Comparison of ENCODE assay signal across 23 mouse cellular contexts in genomic region chr11:86516620-86517019, GRCm38 (mm10).
"Had no signal": no experiment of that assay in that cellular context is flagged by ENCODE, and none has a peak within 500 bp of the region (broad histone marks: within the 10 kb centered on the region; RNA-seq: fewer than 3 reads in every experiment).

No protein-coding gene starts in this region.

- H3K9ac ChIP-seq: kidney, embryonic 15.5 days; limb, embryonic 13.5 days; liver, embryonic 12.5 days; liver, embryonic 15.5 days; lung, embryonic 15.5 days; neural tube, embryonic 12.5 days; neural tube, embryonic 15.5 days had no signal

- H3K4me2 ChIP-seq: kidney, embryonic 15.5 days; limb, embryonic 13.5 days; liver, embryonic 12.5 days; liver, embryonic 15.5 days; lung, embryonic 15.5 days; midbrain, embryonic 11.5 days; neural tube, embryonic 12.5 days; neural tube, embryonic 15.5 days had no signal

- DNase-seq: kidney, adult 11 months; kidney, adult 8-10 months; kidney, postnatal 14 days; kidney, postnatal 4 days; liver; lung, adult 18-20 months; lung, postnatal 4 days; midbrain, embryonic 14.5 days; right cerebral cortex, adult 18-20 months; right cerebral cortex, postnatal 14 days; right cerebral cortex, postnatal 4 days; thymus, adult 18-20 months; thymus, postnatal 36 days had no signal

- H3K4me3 ChIP-seq: kidney, embryonic 15.5 days; limb, embryonic 10.5 days; limb, embryonic 13.5 days; liver, embryonic 12.5 days; liver, embryonic 15.5 days; lung, embryonic 15.5 days; neural tube, embryonic 12.5 days; neural tube, embryonic 15.5 days had no signal

- H3K27me3 ChIP-seq: kidney, embryonic 15.5 days; limb, embryonic 13.5 days; liver, embryonic 12.5 days; liver, embryonic 15.5 days; lung, embryonic 15.5 days; neural tube, embryonic 12.5 days; neural tube, embryonic 15.5 days had no signal

- H3K27ac ChIP-seq: kidney, embryonic 15.5 days; limb, embryonic 10.5 days; limb, embryonic 13.5 days; liver, embryonic 12.5 days; liver, embryonic 15.5 days; lung, embryonic 15.5 days; neural tube, embryonic 12.5 days; neural tube, embryonic 15.5 days; stomach, postnatal 0 days had no signal

- H3K4me1 ChIP-seq: kidney, embryonic 15.5 days; limb, embryonic 10.5 days; limb, embryonic 13.5 days; liver, embryonic 12.5 days; liver, embryonic 15.5 days; lung, embryonic 15.5 days; neural tube, embryonic 12.5 days; neural tube, embryonic 15.5 days had no signal

- H3K9me3 ChIP-seq: kidney, embryonic 15.5 days; limb, embryonic 10.5 days; limb, embryonic 13.5 days; liver, embryonic 12.5 days; liver, embryonic 15.5 days; lung, embryonic 15.5 days; neural tube, embryonic 12.5 days; neural tube, embryonic 15.5 days had no signal

- ATAC-seq: liver, embryonic 12.5 days had no signal
